Mouse (Mus musculus) midbrain, embryonic 16.5 days (tissue): ENCODE results near the gene Tha1. TPM values are rescaled to one million over a fixed set of nuclear protein-coding genes. Genes with fewer than 3 reads are reported as not detected.

ENCODE experiments used
- ATAC-seq: fragments of 200-750 bp; cut with Nextera tagmentation; 2 replicates; pipeline ENCODE4 v1.8.0; 2017; ENCODE audit warnings: moderate TSS enrichment
- H3K27ac ChIP-seq: fragments of 300-500 bp; sonication (generic); 2 replicates; pipeline ENCODE4 v1.5.1; 2014; ENCODE audit warnings: mild to moderate bottlenecking, low read length, mixed read lengths
- H3K27me3 ChIP-seq: fragments of 300-500 bp; sonication (generic); 2 replicates; pipeline ENCODE4 v1.6.1; 2014; ENCODE audit warnings: low read depth, low read length, mixed read lengths; ENCODE audit not compliant: control insufficient read depth, insufficient read depth
- H3K36me3 ChIP-seq: fragments of 300-500 bp; sonication (generic); 2 replicates; pipeline ENCODE4 v1.6.1; 2014; ENCODE audit warnings: mild to moderate bottlenecking, low read length, moderate library complexity, mixed read lengths; ENCODE audit not compliant: control insufficient read depth, insufficient read depth
- H3K4me1 ChIP-seq: fragments of 300-500 bp; sonication (generic); 2 replicates; pipeline ENCODE4 v1.6.1; 2014; ENCODE audit warnings: mild to moderate bottlenecking, low read length, mixed read lengths; ENCODE audit not compliant: control insufficient read depth, insufficient read depth
- H3K4me2 ChIP-seq: fragments of 300-500 bp; sonication (generic); 2 replicates; pipeline ENCODE4 v1.6.1; 2014; ENCODE audit warnings: mild to moderate bottlenecking, low read length, mixed read lengths
- H3K4me3 ChIP-seq: fragments of 300-500 bp; sonication (generic); 2 replicates; pipeline ENCODE4 v1.5.1; 2014; ENCODE audit warnings: low read depth, mild to moderate bottlenecking, low read length, moderate library complexity, mixed read lengths
- H3K9ac ChIP-seq: fragments of 300-500 bp; sonication (generic); 2 replicates; pipeline ENCODE4 v1.6.1; 2014; ENCODE audit warnings: low read depth, low read length, mixed read lengths
- H3K9me3 ChIP-seq: fragments of 300-500 bp; sonication (generic); replicated peaks from 2 replicates; pipeline ENCODE4 v1.6.1; 2014; ENCODE audit warnings: mild to moderate bottlenecking, low read length, mixed read lengths; ENCODE audit not compliant: control insufficient read depth, poor library complexity, severe bottlenecking
- WGBS: fragments of 180-500 bp; shearing (Covaris S2); extraction: QIAGEN DNeasy Blood & Tissue Kit; methylation state at CpG from one replicate; pipeline ENCODE4 v1.1.7; 2014; 5-methylcytosine and 5-hydroxymethylcytosine counted together
- polyA plus RNA-seq: library from polyadenylated mRNA; unstranded; fragments of >200 nt; fragmentation: Nextera tagmentation; extraction: Ambion mirVana; gene quantifications from 2 replicates; pipeline ENCODE4 v1.2.1, GENCODE M21; 2015

The Tha1 gene
- polyA plus RNA-seq, 1 experiment from 2014 or later, result 5.0 TPM

- 94% methylated on average over 7 of the region's 7 CpGs for WGBS
- ATAC-seq, result no peak
- no peaks in the 10 kb centered on the region for H3K27me3 ChIP-seq
Observed at GRCm38 (mm10) chr11:117820173-117820572, 53.1 kb downstream of the Tha1 start.

DNA sequence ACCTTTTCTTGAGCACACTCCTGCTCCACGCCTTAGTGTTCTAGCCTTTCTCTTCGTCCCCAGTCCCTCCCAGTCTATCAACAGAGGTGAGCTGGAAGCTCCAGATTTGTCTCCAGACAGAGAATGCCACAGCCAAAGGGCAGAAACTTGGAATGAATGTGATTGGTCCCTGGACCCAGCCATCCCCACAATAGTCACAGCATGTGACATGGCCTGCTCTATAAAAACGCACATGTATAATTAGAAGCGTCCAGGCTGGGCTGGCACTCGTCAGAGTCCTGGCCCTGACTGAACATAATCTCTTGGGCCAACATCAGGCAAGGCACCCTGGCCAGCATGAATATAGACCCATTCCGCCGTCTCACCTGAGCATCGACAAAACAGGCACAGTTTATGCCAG is 54.2 kb downstream of the Tha1 start:
- no peak for ATAC-seq
- Histone ChIP-seq H3K27me3 (no peaks in the 10 kb centered on the region), H3K4me2 (no peak overlapping the region), H3K9me3 (no peaks in the 10 kb centered on the region), H3K36me3 (no peaks in the 10 kb centered on the region), H3K27ac (no peak overlapping the region), H3K9ac (no peak overlapping the region), H3K4me3 (no peak overlapping the region), H3K4me1 (peaks cover 5% of the 10 kb centered on the region)
- 53% methylated on average over 8 of the region's 8 CpGs for WGBS

More at GRCm38 (mm10) chr11:117820173-117820572, 53.1 kb downstream of the Tha1 start:
- Histone ChIP-seq H3K27ac (no peak overlapping the region), H3K4me1 (peaks cover 13% of the 10 kb centered on the region), H3K9ac (no peak overlapping the region), H3K4me3 (no peak overlapping the region), H3K9me3 (no peaks in the 10 kb centered on the region), H3K36me3 (no peaks in the 10 kb centered on the region), H3K4me2 (no peak overlapping the region)

Other genes starting within 250 kb of the Tha1 start
- 28.1 and 31.6 TPM in 2 replicates for gene Tnrc6c, start 219.2 kb downstream of the Tha1 start, polyA plus RNA-seq
- 0.73 and 1.6 TPM in 2 replicates for gene Tmc8, start 91.4 kb downstream of the Tha1 start, polyA plus RNA-seq
- gene Tmc6, start 91.3 kb downstream of the Tha1 start, polyA plus RNA-seq, result 4.2 and 4.5 TPM in 2 replicates
- not detected in 2 replicates for gene 6030468B19Rik, start 75.8 kb downstream of the Tha1 start, polyA plus RNA-seq
- 0.99 and 1.6 TPM in 2 replicates for gene Gm20708, start 63.8 kb downstream of the Tha1 start, polyA plus RNA-seq
- 12.8 and 13.8 TPM in 2 replicates for gene Syngr2, start 63.8 kb downstream of the Tha1 start, polyA plus RNA-seq
- 5.6 and 5.9 TPM in 2 replicates for gene Afmid, start 47.6 kb downstream of the Tha1 start, polyA plus RNA-seq
- gene Tk1, start 47.4 kb downstream of the Tha1 start, polyA plus RNA-seq, result 9.8 and 12.9 TPM in 2 replicates
- 21.0 and 27.3 TPM in 2 replicates for gene Birc5, start 24.2 kb downstream of the Tha1 start, polyA plus RNA-seq
- gene Tmem235, start 12.7 kb downstream of the Tha1 start, polyA plus RNA-seq, result not detected in 2 replicates
- gene Socs3, start 96.6 kb upstream of the Tha1 start, polyA plus RNA-seq, result 5.9 and 7.2 TPM in 2 replicates
- gene Pgs1, start 112.8 kb upstream of the Tha1 start, polyA plus RNA-seq, result 61.2 and 62.1 TPM in 2 replicates